Mouse (Mus musculus) monocyte, adult 5-6 weeks (primary cell): ENCODE results near the gene Tspyl3. TPM values are rescaled to one million over a fixed set of nuclear protein-coding genes. Genes with fewer than 3 reads are reported as not detected.
"Not testable (repeated sequence)": the region's sequence is repeated elsewhere in the genome, so short reads cannot be mapped to it uniquely, and the experiment has no call there.

Experiments used
- ATAC-seq: fragments of 153-309, 156-312 bp; replicated peaks from 2 replicates; pipeline ENCODE4 v1.8.0; 2017; ENCODE audit warnings: mild to moderate bottlenecking; ENCODE audit not compliant: low TSS enrichment, insufficient number of reproducible peaks, severe bottlenecking, poor library complexity, low FRiP score
- total RNA-seq: library from RNA; stranded (forward); fragments of 200-1000, 200-491, 200-594 nt; gene quantifications from 3 replicates; pipeline ENCODE4 v1.2.3, GENCODE M21; 2017

Tspyl3 gene
- total RNA-seq, result 4.9 to 10.7 TPM (median 6.8 TPM) in 3 replicates

GRCm38 (mm10) chr2:153224946-153225594 lies at the start of gene Tspyl3:
Gene Tspyl3 (minus strand): TSS chr2:153225441.
- ATAC-seq, result peak; percentile 44; the same call in 1 of the 2 replicates

- ATAC-seq, result no peak
Measured at GRCm38 (mm10) chr2:153274919-153275247, 49.6 kb upstream of the Tspyl3 start.

DNA sequence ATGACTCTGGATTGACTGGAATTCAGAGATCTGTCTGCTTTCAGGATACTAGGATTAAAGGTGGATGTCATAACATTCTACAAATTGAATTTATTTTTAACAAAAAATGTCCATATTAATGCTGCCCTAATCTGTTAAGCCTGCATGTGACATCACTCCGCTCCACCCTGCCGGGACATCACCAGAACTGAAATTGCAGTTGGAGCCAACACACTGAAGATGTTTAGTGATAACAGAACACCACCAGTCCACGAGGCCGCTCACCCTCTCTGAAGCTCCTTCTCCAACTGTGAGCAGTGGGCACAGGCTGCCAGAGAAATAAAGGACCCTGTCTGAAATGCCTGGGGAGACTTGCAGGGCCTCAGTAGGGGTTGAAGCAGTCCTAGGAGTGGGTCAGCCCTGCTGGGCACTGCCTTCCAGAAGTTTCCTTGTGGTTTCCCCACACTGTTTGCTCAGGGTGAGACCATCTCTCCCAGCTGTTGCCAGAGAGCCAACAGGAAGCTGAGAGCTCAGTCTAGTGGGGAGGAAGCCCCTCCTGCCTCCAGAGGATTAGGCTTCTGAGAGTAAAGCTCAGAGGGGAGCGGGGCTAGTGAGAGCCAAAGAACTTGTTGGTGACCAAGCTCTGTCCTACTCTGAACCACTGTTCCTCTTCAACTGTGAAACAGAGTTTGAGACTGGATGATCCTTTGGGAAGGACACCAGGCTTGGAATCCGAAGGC lies 49.1 kb upstream of the Tspyl3 start:
- not testable (repeated sequence) for ATAC-seq

DNA sequence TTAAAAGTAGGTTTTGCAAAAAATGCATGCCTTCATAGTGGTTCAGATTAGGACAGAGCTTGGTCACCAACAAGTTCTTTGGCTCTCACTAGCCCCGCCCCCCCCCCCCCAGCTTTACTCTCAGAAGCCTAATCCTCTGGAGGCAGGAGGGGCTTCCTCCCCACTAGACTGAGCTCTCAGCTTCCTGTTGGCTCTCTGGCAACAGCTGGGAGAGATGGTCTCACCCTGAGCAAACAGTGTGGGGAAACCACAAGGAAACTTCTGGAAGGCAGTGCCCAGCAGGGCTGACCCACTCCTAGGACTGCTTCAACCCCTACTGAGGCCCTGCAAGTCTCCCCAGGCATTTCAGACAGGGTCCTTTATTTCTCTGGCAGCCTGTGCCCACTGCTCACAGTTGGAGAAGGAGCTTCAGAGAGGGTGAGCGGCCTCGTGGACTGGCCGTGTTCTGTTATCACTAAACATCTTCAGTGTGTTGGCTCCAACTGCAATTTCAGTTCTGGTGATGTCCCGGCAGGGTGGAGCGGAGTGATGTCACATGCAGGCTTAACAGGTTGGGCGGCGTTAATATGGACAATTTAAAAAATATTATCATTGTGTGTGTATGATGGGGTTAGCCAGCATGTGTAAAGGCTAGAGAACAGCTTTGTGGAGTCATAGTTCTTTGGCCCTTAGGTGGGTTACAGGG lies 45.1 kb upstream of the Tspyl3 start:
- not testable (repeated sequence) for ATAC-seq

DNA sequence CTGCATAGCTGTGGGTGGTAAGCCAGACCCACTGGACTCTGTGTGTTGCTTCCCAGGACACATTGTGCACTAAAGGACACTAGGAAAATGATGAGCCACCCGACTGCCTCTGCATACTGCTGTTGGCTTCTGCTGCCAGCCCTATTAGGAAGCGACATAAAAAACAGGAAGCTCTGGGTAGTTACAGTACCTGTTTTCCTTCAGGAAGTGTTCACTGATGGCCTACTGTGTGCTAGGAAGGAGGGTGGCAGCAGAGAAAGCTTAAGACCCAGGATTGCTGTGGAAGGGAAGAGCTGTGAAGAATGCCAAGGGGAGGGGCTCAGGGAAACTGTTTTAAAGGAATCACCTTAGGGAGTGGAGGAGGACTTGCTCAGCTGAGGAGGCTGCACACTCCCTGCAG lies 42.1 kb upstream of the Tspyl3 start:
- ATAC-seq, result no peak

- peak; percentile 51 for ATAC-seq
Measured at GRCm38 (mm10) chr2:153263053-153263452, 37.8 kb upstream of the Tspyl3 start.

DNA sequence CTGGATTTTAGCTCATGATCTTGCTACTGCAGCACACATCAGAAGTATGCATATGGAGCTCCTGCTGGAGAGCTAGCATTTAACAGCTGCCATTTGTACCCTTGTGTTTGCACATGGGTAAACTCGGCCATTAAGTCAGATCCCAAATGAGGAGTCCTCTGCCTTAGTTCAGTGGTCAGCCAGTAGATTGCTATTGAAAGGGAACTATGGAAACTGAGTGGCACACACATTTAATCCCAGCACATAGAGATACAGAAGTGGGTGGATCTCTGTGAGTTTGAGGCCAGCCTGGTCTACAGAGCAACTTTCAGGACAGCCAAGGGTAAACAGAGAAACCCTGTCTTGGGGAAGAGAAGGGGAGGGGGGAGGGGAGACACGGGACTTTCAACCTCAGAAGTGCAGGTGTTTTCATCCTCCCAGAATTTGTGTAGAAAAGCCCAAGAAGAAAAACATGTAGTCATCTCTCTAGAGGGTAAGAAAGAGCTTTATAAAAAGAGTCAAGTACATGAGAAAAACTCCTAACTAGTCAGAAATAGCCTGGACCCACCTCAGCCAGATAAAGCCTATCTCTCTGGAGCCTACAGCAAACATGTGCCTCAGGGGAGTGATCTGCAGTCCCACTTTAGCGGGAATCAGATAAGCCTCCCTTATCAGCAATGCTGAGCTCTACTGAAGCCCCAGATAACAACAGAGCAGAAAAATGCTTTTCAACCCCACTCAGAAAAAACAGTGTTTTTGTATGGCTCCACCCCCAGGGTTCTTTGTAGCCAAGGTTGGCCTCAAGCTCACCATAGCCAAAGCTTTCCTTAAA lies 34.8 kb upstream of the Tspyl3 start:
- peak; percentile 13; the same call in 1 of the 2 replicates for ATAC-seq

DNA sequence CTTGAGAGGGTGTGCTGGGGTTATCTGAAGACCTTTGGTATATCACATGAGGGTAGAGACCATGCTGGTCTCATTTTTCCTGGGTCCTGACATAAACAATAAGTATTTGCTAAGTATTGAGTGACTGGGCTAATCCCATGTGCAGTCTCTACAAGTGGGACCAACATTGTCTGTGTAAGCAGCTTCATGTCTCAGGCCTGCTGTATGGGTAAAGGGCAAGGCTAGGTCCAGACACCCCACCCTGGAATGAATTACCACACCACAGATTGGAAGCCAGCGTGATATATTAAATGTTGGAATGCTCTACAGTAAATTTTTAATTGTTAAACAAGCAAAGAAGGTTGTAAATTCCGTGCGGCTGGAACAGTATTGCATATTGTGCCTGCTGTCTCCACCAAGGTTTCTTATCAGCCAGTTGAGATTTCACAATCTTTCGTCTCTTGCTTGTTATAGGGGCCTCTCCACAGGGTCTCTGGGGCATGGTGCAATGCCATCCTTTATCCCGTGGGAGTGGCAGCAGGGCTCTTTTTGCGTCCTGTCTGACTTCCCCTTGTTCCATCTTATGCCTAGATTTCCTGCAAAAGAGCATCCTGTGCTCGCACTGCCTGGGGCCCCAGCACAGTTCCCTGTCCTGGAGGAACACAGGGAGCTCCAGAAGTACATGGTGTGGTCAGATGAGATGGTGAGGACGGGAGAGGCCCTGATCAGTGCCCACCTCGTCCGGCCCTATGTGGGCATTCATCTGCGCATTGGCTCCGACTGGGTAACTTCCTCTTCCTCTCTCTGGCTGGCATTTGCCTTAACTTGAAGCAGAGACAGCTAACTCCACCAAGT lies 34.0 kb upstream of the Tspyl3 start:
- ATAC-seq, result peak; percentile 75

GRCm38 (mm10) chr2:153256604-153257003 lies 31.4 kb upstream of the Tspyl3 start:
- ATAC-seq, result no peak

DNA sequence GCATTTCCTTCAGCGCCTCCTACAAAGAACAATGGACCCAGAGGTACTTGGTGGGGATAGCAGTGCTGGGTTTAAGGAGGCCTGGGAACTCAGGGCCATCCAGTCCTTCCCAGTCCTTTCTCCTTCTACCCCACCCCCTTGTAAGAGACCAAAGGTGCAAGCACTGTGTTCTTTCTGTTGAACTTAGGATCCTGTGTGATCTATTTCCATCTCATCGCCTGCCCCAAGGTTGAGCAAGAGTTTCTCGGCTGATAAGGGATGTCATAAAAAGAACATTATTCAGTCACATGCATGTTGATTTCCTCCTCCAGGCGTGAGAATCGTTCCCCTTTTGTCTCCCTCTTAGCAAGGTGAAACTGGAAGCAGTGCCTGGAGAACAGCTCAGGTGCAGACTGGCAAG lies 24.5 kb upstream of the Tspyl3 start:
- ATAC-seq, result no peak

- no peak for ATAC-seq
Measured at GRCm38 (mm10) chr2:153242156-153242555, 16.9 kb upstream of the Tspyl3 start.

GRCm38 (mm10) chr2:153241250-153242014 lies 16.2 kb upstream of the Tspyl3 start, which contains the start of the genes Plagl2 and Pofut1:
Gene Plagl2 (minus strand): TSS chr2:153241426.
Gene Pofut1 (plus strand): TSS chr2:153241533.
- peak; percentile 64 for ATAC-seq

DNA sequence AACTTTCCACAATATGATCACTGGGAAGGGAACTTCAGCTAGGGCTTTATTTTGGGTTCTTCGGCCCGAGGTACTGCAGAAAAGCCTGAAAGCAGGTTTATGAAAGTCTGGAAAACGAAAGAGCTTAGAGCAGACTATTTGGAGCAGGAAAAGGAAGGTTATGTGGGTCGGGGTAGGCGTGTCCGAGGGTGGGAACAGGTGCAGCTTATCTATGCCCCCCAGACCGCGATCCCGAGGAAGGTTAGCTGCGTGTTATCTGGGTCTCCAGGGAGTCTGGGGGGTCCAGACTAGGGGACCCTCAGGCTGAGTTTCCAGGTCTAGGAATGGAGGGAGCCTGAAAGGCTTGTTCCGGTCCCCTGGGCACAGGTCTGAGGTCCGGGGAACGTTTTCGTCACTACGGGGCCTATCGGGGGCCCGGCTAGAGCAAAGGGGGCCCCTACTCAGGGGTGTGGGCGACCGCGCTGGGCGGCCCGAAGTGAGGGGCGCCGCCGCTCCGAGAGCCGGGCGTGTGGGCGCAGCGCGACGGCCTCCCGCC lies 15.5 kb upstream of the Tspyl3 start:
- ATAC-seq, result no peak

- ATAC-seq, result no peak
Measured at GRCm38 (mm10) chr2:153239860-153240480, 14.7 kb upstream of the Tspyl3 start.

- ATAC-seq, result peak; percentile 64
Measured at GRCm38 (mm10) chr2:153239021-153239859, 14.0 kb upstream of the Tspyl3 start.

DNA sequence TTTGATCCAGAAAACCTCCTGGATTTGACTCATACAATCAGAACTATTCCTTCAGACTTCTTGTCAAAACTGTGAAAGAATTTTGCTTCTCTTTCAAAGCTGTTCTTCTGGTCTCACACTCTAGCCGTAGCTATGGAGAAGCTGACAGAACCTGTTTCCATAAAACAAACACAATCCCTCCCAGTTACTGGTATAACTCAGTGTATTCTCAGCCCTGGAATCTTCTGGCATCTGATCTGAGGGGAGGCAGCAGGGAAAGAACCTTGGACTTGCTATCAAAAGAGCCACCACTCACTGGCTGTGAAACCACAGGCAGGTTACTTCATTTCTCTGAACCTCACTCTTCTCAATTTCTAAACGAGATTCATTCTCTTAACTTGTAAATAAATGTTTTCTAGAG lies 13.2 kb upstream of the Tspyl3 start:
- no peak for ATAC-seq
